Mouse (Mus musculus) adipocyte (in vitro differentiated cells): ENCODE measurements at regions not wholly inside any gene's neighbourhood (a gene's known extent, or its start where the extent isn't known, plus 50 kb on each side); places are given as distances from the start of the nearest gene placed in this dataset.
"Not testable (repeated sequence)": the region's sequence is repeated elsewhere in the genome, so short reads cannot be mapped to it uniquely, and the experiment has no call there.

Experiments
- DNase-seq: peaks from one replicate; pipeline ENCODE4 v3.0.0-alpha.2; 2016; ENCODE audit warnings: low spot score

- peak; percentile 50 for DNase-seq
Measured at GRCm38 (mm10) chr8:116030966-116031365, 323.4 kb upstream of the Maf start.

GRCm38 (mm10) chr8:116025321-116025720 lies 317.7 kb upstream of the Maf start:
- DNase-seq: no peak

GRCm38 (mm10) chr8:116024811-116025210 lies 317.2 kb upstream of the Maf start:
- no peak for DNase-seq

- DNase-seq: peak; percentile 31
Measured at GRCm38 (mm10) chr8:116021691-116022090, 314.1 kb upstream of the Maf start.

DNA sequence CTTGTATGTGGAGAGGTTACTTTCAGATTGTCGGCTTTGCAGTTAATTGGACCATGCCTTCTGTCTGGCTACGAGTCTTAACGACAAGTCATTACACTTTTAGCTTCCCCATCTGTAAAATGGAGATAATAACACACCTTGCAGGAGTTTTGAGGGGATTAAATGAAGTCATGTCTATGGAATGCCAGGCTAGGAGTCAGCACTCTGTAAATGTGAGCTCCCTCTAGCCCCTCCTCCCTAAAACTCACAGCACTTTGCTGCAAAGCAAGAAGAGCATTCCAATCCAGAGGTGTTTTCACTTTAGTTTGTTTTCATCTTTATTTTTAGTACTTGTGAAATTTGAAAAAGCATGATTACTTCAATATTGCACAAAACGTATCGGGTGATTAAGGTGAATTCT lies 287.7 kb upstream of the Maf start:
- no peak for DNase-seq

DNA sequence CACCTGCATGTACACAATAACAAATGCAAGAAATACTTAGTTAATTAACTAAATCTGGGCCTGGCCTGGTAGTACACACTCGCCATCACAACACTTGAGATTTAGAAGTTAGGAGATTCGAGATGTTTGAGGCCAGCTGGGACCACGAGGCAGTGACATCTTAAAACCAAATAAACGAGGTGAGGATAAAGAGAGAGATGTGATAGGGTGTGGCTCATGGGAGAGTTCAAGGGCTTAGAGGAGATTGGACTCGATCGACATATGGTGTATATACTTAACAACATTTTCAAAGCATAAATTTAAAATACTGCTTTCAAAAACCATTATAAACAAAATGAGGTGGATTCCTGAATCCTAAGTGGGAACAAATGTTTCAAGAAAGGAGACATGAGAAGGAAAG lies 284.4 kb upstream of the Maf start:
- no peak for DNase-seq

DNA sequence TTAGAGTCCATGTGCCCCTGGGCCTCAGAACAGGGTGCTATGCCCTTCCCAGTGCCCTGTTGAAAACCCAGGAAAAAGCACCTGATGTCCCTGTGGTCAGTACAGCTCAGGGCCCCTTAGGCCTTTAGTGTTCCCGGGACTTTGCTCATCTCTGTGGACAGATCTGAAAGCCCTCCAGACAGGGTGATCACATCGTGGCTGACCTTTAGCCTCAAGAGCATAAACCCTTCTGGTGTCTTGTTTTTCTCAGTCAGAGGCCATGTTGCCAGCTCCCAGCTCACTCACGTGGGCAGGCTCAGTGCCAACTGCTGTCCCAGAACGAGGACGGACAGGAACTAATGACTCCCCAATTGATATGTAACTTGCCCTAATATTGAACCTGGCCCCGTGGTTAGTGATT lies 275.8 kb upstream of the Maf start:
- peak; percentile 81 for DNase-seq

DNA sequence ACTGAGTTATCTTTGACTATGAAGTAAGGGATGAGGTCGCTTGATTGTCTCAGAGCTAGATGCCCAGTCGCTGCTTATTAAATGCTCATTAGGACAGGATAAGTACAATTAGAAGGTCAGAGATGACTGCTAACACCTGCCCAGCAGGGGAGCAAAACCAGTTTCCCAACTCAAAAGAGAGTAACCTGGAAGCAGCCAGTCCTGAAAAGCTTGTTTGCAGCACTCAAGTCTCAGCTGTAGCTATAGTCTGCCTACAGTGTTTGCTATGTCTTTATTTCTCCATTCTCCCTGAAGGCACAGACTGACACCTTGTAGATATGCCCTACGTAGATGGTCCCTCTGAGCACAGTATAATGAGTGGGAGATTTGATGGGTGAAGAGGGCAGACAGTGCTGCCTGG lies 274.7 kb upstream of the Maf start:
- no peak for DNase-seq

DNA sequence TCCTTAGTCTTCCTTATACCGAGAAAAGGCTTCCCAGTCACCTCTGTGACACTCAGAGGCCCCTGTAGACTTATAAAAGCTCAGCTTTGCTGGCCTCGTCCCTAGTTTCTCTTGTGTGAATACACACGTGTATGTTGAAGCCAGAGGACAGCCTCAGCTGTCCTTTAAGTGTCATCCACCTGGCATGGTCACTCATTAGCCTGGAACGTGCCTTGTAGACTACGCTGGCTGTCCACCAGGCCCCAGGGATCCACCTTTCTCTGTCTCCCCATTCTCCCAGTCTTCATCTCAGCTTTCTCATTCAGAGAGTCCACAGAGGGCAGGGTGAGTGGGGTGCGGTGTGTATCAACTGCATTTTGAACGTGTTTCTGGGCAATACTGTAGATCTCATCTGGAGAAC lies 273.8 kb upstream of the Maf start:
- no peak for DNase-seq

DNA sequence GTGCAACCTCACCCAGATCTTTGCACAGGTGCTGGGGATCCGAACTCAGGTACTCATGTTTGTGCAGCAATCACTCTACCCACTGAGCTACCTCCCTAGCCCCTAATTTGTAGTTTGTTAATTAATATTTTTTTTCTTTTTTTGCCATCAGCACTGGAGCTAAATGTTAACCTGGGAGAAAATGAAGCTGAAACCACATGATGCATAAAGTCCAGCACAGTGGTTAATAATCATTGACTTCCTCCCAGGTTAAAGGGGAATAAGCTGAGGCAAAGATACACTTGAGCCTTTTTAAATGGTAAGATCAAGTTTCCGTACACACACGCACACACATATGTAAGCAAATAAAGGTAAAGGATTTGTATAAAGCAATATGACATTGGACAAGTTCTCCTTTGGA lies 273.0 kb upstream of the Maf start:
- no peak for DNase-seq

DNA sequence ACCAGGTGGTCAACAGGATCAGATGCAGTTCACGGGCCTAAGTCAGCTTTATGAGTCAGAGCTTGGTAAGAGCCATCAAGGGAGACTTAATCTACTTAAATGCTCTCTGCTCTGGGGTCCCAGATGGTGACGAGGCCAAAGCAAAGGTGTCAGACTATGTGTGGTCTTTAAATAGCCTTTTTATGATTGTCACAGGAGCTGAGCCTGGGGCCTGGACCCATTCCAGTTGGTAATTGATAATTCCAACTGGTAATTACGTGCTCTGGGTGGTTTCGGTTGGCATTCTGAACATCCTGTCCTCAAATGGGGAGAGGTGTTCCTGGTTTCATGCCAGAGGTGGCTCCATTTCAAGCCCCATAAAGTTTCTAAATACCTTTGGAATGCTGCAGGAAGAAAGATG lies 269.6 kb upstream of the Maf start:
- DNase-seq: no peak

DNA sequence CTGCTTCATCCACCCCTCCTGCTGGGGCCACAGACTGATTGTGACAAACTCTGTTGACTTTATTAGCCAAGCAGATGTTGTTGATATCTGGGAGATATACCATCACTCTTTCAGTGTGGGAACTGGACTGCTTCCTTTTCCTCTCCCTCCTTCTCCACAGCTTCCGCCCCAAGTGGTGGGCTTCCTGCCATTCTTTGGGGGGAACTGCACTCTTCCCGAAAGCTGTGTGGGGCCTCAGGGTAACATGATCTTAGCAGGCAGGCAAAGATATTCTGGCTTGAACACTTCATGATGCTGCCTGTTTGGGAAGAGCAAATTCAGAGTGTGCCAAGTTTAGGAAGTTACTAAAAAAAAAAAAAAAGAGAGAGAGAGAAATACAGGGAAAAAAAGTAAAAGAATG lies 267.1 kb upstream of the Maf start:
- no peak for DNase-seq

DNA sequence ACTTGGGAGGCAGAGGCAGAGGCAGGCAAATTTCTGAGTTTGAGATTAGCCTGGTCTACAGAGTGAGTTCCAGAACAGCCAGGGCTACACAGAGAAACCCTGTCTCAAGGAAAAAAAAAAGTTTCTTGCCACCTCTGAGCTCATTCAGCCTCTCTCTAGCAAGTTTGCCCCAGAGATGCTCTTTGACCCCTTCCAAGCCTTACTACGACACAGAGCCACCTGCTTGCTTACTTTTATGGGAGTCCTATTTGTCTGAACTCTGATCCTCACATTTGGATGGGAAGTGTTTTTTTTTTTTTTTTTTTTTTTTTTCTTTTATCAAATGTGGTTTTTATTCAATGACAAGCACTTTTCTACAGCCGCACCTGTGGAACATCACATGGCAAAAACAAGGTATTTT lies 263.8 kb upstream of the Maf start:
- DNase-seq: not testable (repeated sequence)

GRCm38 (mm10) chr8:115968121-115968520 lies 260.5 kb upstream of the Maf start:
- no peak for DNase-seq

DNA sequence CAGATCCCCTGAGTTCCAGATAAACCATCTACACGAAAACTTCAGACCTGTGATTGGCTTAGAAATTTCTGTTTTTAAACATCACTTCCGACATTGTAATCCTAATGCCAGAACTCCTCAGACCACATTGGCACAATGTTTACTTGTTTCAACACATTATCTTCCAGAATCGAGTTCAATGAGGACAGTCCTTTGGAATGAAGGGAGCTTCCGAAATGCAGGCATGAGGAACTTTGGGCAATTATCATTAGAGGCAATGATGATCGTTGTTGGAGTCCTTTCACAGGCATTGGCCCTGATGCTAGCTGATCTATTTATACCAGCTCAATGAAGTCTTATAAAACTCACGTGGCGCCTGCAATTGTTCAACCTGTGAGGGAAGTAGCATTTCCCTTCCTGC lies 258.4 kb upstream of the Maf start:
- DNase-seq: no peak

DNA sequence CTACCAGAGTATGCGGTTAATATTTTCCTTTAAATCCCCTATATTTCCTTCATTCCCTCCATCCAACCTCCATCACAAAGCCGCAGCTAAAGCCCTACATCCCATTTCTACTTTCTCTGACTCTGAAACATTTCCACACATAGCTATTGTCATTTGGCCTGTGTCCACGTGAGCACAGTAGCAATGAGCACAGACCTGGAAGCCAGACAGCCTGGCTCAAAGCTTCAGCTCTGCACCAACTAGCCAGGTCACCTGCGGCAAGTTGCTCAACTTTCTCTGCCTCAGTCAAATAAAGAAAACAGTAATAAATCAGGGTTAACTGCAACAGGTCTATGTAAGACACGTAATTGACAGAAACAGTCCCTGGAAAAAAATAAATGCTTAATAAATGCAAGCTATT lies 247.8 kb upstream of the Maf start:
- DNase-seq: peak; percentile 54

- DNase-seq: no peak
Measured at GRCm38 (mm10) chr8:115953783-115954470, 246.3 kb upstream of the Maf start.

DNA sequence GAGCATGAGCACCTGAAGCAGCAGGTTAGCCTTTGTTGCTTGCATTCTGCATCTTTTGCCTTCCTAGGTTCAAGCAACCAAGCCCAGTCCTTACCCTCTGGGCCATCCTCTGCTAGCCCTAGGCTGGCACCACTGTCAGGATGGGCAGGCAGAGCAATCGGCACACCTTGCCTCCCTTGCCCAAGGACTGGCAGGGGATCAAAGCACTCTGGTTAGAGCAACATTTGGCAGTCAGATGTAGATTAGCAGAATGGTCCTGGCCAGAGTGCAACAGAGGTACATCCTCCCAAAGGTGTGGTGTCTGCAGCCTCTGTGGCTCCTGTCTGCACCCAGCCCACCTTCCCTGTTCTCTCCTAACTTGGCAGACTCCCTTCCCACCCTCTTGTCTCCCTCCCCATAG lies 244.9 kb upstream of the Maf start:
- DNase-seq: no peak

DNA sequence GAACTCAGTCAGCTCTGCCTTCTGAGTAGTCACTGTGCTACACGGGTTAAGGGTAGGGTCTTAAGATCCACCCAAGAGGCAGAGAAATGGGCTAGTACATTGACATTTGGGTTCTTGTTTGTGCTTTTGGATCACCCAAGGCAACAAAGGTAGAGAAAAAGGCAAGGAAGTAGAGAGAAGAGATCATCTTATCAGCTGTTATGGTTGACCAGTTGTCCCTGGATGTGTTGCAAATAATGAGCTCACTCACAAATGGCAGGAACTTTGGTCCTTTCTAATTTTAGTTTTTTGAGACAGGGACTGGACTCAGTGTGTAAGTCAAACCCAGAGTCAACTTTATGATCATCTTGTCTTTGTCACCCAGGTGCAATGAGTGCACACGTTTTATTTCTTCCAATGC lies 241.3 kb upstream of the Maf start:
- no peak for DNase-seq

DNA sequence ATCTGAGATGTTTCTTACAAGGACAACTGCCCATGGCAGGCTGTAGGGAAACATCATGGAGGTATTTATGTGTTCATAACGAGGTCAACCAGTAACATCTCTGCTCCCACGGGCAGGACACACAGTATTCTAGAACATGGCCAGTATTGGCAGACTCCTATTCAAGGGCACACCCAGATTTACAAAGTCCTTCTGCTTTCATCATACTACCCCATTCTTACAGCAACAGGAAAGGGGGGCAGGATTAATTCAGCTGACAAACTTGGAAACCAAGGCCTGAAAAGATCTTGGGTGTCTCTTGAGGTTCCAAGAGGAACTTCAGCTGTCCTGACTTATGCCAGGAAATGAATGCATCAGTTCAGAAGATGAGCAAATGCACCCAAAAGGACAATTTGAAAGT lies 240.4 kb upstream of the Maf start:
- DNase-seq: peak; percentile 62

- peak; percentile 90 for DNase-seq
Measured at GRCm38 (mm10) chr8:115942731-115943509, 235.3 kb upstream of the Maf start.

DNA sequence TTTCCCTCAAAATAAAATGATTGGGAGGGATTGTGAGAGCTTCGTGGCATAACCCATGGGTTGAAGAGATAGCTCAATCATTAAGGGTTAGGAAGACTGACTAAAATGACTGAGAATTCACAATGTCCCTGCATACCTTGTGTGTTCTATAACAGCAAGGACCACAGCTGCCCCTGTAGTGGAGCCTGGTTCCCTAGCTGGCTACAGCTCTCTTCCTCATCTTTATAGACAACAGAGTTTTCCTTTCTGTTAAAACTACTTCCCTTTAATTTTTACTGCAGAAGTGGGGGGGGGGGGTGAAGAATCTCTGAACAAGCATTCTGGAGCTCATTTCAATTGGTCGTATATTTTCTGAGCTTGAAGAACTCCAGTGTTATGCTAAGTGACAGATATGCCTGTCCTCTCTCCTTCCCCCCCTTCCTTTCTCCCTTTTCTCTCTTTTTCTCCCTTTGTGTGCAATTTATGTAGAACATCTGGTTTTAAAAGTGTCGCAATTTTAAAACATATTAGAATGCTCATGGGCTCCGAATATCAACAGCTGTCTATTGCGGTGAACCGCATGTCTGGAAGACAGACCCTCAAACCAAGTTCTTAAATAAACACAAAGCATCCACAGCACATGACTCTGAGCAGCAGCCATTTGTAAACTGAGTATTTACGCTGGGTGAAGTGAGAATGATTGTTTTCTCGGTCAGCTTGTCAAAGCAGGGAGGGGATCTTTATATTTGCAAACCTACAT lies 222.0 kb upstream of the Maf start:
- no peak for DNase-seq

GRCm38 (mm10) chr8:115921889-115922288 lies 214.3 kb upstream of the Maf start:
- DNase-seq: peak; percentile 74
